Mouse (Mus musculus): ENCODE measurements around the gene Gm45837.

DNA sequence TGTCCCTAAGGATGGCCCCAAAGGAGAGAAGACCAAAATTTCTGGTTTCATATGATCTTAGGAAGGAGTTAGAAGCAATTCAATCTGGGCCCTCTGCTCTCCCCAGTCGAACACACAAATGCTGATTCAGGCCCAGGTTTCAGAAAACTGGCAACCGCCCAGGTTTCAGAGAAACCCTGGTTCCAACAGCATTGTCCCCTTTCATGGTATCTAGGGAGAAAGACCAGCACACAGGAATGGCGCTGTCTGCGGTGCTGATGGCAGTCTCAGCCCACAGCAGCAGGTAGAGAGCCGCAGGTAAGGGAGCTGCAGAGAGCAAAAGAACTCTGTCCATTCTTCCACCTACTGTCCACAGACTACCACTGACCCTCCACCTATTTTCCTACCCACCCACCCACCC is 66.5 kb downstream of the Gm45837 start:
- TF ChIP-seq CTCF (conservative IDR thresholded peaks at IDR 0.05; ENCODE audit: low read length) (no peak), NANOG (IDR thresholded peaks at IDR 0.05; ENCODE audit: borderline replicate concordance, low read length) (no peak), POU5F1 (IDR thresholded peaks at IDR 0.05; ENCODE audit: borderline replicate concordance, low read length) (no peak)

Data from E14TG2a.4 (cell line).